Mouse (Mus musculus) left cerebral cortex, postnatal 36 days (tissue): ENCODE measurements around the gene Gm47791. TPM values are rescaled to one million over a fixed set of nuclear protein-coding genes. Genes with fewer than 3 reads are reported as not detected.

Source experiments
- DNase-seq, 2 experiments: peaks; one replicate each; pipeline ENCODE4 v3.0.0; 2021 to 2022; ENCODE audit warnings: low spot score in 2 of 2, mixed read lengths in 1 of 2
- intact Hi-C: fragments of 180-260 bp; cut with DNase I; formaldehyde crosslinking; loops from one replicate; pipeline ENCODE4 v1.15.1; 2025
- total RNA-seq, 2 experiments: library from RNA; stranded (reverse); gene quantifications; 2 replicates each; pipeline ENCODE4 v1.2.3; 2021

The Gm47791 gene
- total RNA-seq, 2 experiments from 2014 or later = not detected

GRCm38 (mm10) chr1:82738066-82738465, 33.0 kb downstream of the Gm47791 start:
- intact Hi-C loops = no loop called here
- no peak for DNase-seq

- DNase-seq = no peak
- intact Hi-C loops = no loop called here
Measured at GRCm38 (mm10) chr1:82733357-82733756, 37.7 kb downstream of the Gm47791 start.

- no peak for DNase-seq
- intact Hi-C loops = no loop called here
Measured at GRCm38 (mm10) chr1:82726482-82726881, 44.6 kb downstream of the Gm47791 start.

- DNase-seq = no peak
- intact Hi-C loops = no loop called here
Measured at GRCm38 (mm10) chr1:82725875-82726185, 45.2 kb downstream of the Gm47791 start.

- intact Hi-C loops = no loop called here
- DNase-seq = no peak
Measured at GRCm38 (mm10) chr1:82725026-82725874, 45.8 kb downstream of the Gm47791 start.

GRCm38 (mm10) chr1:82724339-82725025, 46.6 kb downstream of the Gm47791 start, which contains the start of gene Mff:
Mff (plus strand) TSS chr1:82724890.
- peak; percentile 95 to 96 for DNase-seq
- intact Hi-C loops = no loop called here

Other genes with a start within 250 kb of the Gm47791 start
- gene Col4a4, start 184.4 kb downstream of the Gm47791 start, total RNA-seq = 1 to 10 TPM; 1.2 to 2.4 TPM
- 1 to 10 TPM in 1 of 2 experiments, under 1 TPM in 1; 0.69 to 1.1 TPM for gene Col4a3, start 184.3 kb downstream of the Gm47791 start, total RNA-seq
- gene Mff, start 46.4 kb downstream of the Gm47791 start, total RNA-seq = 100 to 1,000 TPM; 259 to 282 TPM
- gene Tm4sf20, start 2.8 kb downstream of the Gm47791 start, total RNA-seq = not detected
- gene Agfg1, start 68.2 kb upstream of the Gm47791 start, total RNA-seq = 10 to 100 TPM; 75.9 to 81.3 TPM
- under 1 TPM; 0.42 to 0.52 TPM for gene A030005L19Rik, start 142.1 kb upstream of the Gm47791 start, total RNA-seq
- not detected for gene A030014E15Rik, start 153.7 kb upstream of the Gm47791 start, total RNA-seq
- not detected for gene Gm6217, start 160.2 kb upstream of the Gm47791 start, total RNA-seq
- not detected for gene A030003K21Rik, start 172.1 kb upstream of the Gm47791 start, total RNA-seq
- gene Gm7544, start 184.8 kb upstream of the Gm47791 start, total RNA-seq = not detected
- gene Gm47955, start 189.0 kb upstream of the Gm47791 start, total RNA-seq = not detected
- gene Gm47959, start 229.3 kb upstream of the Gm47791 start, total RNA-seq = not detected